Mouse (Mus musculus) liver, embryonic 16.5 days (tissue): Measurements from ENCODE around the gene Rflnb. TPM values are rescaled to one million over a fixed set of nuclear protein-coding genes. Genes with fewer than 3 reads are reported as not detected.
A peak's percentile ranks its signal among the peaks of the same experiment; 100 is the strongest.

Experiments used
- ATAC-seq: fragments of 200-750 bp; cut with Nextera tagmentation; 2 replicates; pipeline ENCODE4 v1.8.0; 2017; ENCODE audit warnings: low read depth, mild to moderate bottlenecking, moderate number of reproducible peaks, moderate library complexity
- H3K27ac ChIP-seq: fragments of 300-500 bp; sonication (generic); 2 replicates; pipeline ENCODE4 v1.5.1; 2014; ENCODE audit warnings: mild to moderate bottlenecking, low read length
- H3K27me3 ChIP-seq: fragments of 300-500 bp; sonication (generic); 2 replicates; pipeline ENCODE4 v1.6.1; 2014; ENCODE audit warnings: low read depth, low read length, mixed read lengths; ENCODE audit not compliant: control insufficient read depth, insufficient read depth
- H3K36me3 ChIP-seq: fragments of 300-500 bp; sonication (generic); 2 replicates; pipeline ENCODE4 v1.6.1; 2014; ENCODE audit warnings: mild to moderate bottlenecking; ENCODE audit not compliant: control insufficient read depth, insufficient read depth
- H3K4me1 ChIP-seq: fragments of 300-500 bp; sonication (generic); 2 replicates; pipeline ENCODE4 v1.6.1; 2014; ENCODE audit warnings: low read depth, low read length, mixed read lengths; ENCODE audit not compliant: control insufficient read depth
- H3K4me2 ChIP-seq: fragments of 300-500 bp; sonication (generic); 2 replicates; pipeline ENCODE4 v1.6.1; 2014; ENCODE audit warnings: low read depth, low read length, mixed read lengths
- H3K4me3 ChIP-seq: fragments of 300-500 bp; sonication (generic); 2 replicates; pipeline ENCODE4 v1.5.1; 2014; ENCODE audit warnings: low read depth, mild to moderate bottlenecking, low read length
- H3K9ac ChIP-seq: fragments of 300-500 bp; sonication (generic); 2 replicates; pipeline ENCODE4 v1.6.1; 2014; ENCODE audit warnings: low read depth, low read length
- H3K9me3 ChIP-seq: fragments of 300-500 bp; sonication (generic); replicated peaks from 2 replicates; pipeline ENCODE4 v1.6.1; 2016; ENCODE audit warnings: low read length; ENCODE audit not compliant: control insufficient read depth
- WGBS: fragments of 180-500 bp; shearing (Covaris S2); extraction: QIAGEN DNeasy Blood & Tissue Kit; methylation state at CpG from one replicate; pipeline ENCODE4 v1.1.7; 2014; ENCODE audit not compliant: insufficient replicate concordance; 5-methylcytosine and 5-hydroxymethylcytosine counted together
- polyA plus RNA-seq: library from polyadenylated mRNA; unstranded; fragments of >200 nt; fragmentation: Nextera tagmentation; extraction: Ambion mirVana; gene quantifications from 2 replicates; pipeline ENCODE4 v1.2.1, GENCODE M21; 2015

Rflnb gene
- polyA plus RNA-seq, 1 experiment from 2014 or later = 5.7 TPM

DNA sequence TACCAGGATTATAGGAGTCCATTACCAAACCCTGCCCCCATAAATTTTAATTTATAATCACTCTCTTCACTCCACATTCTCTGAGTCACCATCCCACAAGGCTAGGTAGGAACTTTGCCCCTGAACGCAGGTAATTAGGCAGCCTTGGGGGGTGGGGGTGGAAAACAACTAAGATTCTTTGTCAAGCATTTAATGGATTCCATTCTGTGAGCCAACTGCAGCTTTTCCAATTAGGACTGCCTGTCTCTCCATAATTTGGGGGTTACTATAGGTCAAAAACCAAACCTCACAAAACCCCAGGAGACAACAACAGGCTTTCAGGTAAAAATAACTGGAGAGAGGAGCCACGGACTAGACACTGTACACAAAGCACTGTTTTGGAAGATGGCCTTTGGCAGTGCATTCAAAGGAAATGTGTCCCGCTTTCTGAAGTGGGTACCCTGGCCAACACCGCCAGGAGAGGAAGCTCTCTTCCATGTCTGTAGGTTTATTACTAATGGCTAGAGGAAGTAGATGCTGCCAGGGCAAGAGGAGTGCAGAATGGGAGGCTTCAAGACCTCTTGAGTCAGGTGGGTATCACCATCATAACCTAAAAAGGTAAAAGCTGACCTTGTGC, 13.3 kb upstream of the Rflnb start:
- no peak overlapping the region for H3K4me2 ChIP-seq
- H3K36me3 ChIP-seq = no peaks in the 10 kb centered on the region
- H3K9me3 ChIP-seq = no peaks in the 10 kb centered on the region
- no peak overlapping the region for H3K4me3 ChIP-seq
- WGBS = 68% methylated on average over 4 of the region's 4 CpGs
- ATAC-seq = no peak
- H3K27ac ChIP-seq = no peak overlapping the region
- no peaks in the 10 kb centered on the region for H3K27me3 ChIP-seq
- no peaks in the 10 kb centered on the region for H3K4me1 ChIP-seq
- H3K9ac ChIP-seq = no peak overlapping the region

DNA sequence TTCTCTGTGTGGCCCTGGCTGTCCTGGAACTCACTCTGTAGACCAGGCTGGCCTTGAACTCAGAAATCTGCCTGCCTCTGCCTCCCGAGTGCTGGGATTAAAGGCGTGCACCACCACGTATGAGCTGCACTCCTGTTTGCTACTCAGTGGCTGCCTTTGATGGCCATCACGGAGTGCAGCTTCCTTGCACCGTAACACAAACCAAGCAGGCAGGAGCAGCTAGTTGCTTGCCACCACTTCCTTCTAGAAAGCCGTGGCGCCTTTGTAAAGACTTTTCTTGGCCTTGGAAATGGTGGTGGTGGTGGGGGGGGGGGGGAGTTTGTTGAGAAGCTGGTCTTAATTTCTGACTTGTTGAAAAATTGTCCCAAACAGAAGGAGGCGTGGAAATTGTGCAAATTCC, 12.5 kb upstream of the Rflnb start:
- Histone ChIP-seq H3K4me1 (no peaks in the 10 kb centered on the region), H3K4me2 (no peak overlapping the region), H3K9ac (no peak overlapping the region), H3K4me3 (no peak overlapping the region), H3K9me3 (no peaks in the 10 kb centered on the region), H3K36me3 (no peaks in the 10 kb centered on the region), H3K27ac (no peak overlapping the region), H3K27me3 (no peaks in the 10 kb centered on the region)
- no peak for ATAC-seq
- WGBS = 41% methylated on average over 8 of the region's 8 CpGs

DNA sequence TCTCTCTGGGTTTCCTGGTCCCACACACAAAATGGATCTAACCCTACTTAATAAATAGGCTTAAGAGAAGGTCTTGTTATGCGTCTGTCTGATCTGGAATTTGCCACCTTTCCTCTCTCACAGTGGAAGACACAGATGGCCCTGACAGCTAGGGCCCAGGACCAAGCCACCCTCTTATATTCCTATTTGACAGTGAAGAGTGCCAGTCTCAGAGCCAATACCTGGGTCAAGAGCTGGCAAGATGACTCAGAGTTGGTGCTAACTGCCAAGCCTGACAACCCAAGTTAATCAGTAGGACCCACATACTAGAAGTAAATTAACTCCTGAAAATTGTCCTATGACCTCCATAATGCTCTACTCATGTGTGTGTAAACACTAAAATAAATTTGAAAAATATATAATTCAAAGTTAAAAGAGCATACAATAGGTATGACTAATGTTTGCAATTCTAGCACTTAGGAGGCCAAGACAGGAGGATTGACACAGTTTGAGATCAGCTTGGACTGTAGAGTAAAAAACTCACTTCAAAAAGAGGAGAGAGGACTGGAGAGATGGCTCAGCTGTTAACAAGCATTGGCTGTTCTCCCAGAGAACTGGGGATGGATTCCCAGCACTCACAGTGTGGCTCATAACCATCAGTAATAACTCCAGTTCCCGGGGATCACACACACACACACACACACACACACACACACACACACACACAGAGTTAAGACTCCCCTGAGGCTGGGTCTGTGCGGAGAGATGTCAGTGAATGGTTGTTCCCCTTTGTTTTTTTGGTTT, 11.9 kb upstream of the Rflnb start:
- Histone ChIP-seq H3K36me3 (no peaks in the 10 kb centered on the region), H3K4me3 (no peak overlapping the region), H3K27me3 (no peaks in the 10 kb centered on the region), H3K9ac (no peak overlapping the region), H3K27ac (no peak overlapping the region), H3K4me1 (no peaks in the 10 kb centered on the region), H3K9me3 (no peaks in the 10 kb centered on the region), H3K4me2 (no peak overlapping the region)
- ATAC-seq = no peak
- 64% methylated on average over 3 of the region's 3 CpGs for whole genome bisulfite sequencing

DNA sequence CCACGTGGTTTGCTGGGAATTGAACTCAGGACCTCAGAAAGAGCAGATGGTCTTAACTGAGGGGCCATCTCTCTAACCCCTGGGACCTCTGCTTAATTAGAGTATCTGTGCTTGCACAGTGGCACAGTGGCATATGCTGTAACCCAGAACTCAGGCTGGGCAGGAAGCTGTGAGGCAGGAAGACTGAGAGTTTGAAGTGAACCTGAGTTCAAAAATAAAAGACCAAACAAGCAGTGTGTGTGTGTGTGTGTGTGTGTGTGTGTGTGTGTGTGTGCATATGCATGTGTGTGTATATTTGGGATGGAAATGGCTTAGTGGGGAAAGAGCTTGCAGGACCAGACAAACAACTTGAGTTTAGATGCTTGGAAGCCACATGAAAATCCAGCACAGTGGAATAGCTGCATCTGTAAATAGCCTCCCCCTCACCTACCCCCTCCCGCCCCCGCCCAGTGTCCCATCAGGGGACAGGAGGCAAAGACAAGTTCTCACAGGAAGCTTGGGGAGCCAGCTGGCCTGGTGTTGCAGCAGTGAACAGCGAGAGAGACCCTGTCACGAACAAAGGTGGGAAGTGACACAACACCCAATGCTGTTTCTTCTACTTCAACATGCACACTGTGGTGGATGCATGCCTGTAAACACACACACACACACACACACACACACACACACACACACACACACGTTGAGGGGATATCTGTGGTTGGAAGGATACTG, 10.2 kb upstream of the Rflnb start:
- H3K27me3 ChIP-seq = no peaks in the 10 kb centered on the region
- WGBS = 32% methylated on average over 6 of the region's 6 CpGs
- H3K27ac ChIP-seq = no peak overlapping the region
- ATAC-seq = no peak
- H3K36me3 ChIP-seq = no peaks in the 10 kb centered on the region
- H3K4me3 ChIP-seq = no peak overlapping the region
- no peaks in the 10 kb centered on the region for H3K4me1 ChIP-seq
- no peak overlapping the region for H3K4me2 ChIP-seq
- H3K9me3 ChIP-seq = no peaks in the 10 kb centered on the region
- H3K9ac ChIP-seq = no peak overlapping the region

GRCm38 (mm10) chr11:76035182-76035581, 7.6 kb upstream of the Rflnb start:
- Histone ChIP-seq H3K9me3 (no peaks in the 10 kb centered on the region), H3K4me3 (no peak overlapping the region), H3K4me2 (no peak overlapping the region), H3K36me3 (no peaks in the 10 kb centered on the region), H3K27ac (no peak overlapping the region), H3K4me1 (no peaks in the 10 kb centered on the region), H3K27me3 (no peaks in the 10 kb centered on the region), H3K9ac (no peak overlapping the region)
- no peak for ATAC-seq
- 68% methylated on average over 8 of the region's 8 CpGs for WGBS

- no peaks in the 10 kb centered on the region for H3K4me1 ChIP-seq
- H3K9ac ChIP-seq = no peak overlapping the region
- H3K4me3 ChIP-seq = no peak overlapping the region
- WGBS = 52% methylated on average over 4 of the region's 4 CpGs
- H3K9me3 ChIP-seq = no peaks in the 10 kb centered on the region
- ATAC-seq = no peak
- peak overlapping the region; percentile 54; the same call in 1 of the 2 replicates for H3K27ac ChIP-seq
- no peak overlapping the region for H3K4me2 ChIP-seq
- H3K27me3 ChIP-seq = peaks cover 5% of the 10 kb centered on the region
- no peaks in the 10 kb centered on the region for H3K36me3 ChIP-seq
These were observed 6.3 kb upstream of the Rflnb start for GRCm38 (mm10) chr11:76033836-76034235.

DNA sequence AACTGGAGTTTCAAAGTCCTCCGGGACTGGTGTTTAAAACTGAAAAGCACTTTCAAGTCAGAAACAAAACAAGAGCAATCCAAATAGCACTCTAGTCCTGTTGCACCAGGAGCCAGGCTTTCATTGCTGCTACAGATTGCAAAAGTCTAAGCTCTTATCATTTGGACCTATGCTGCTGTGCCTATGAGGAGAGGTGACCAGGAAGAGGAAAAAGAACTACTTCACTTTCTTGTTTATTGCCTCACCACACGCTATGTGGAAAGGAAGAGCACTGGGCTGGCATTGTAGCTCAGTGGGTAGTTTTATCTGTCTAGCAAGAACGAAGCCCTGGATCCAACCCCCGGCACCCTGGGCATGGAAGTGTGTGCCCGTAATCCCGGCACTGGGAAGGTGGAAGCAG, 5.8 kb upstream of the Rflnb start:
- no peaks in the 10 kb centered on the region; the same call in 1 of the 2 replicates for H3K4me1 ChIP-seq
- H3K4me3 ChIP-seq = no peak overlapping the region
- 54% methylated on average over 6 of the region's 6 CpGs for WGBS
- no peaks in the 10 kb centered on the region for H3K9me3 ChIP-seq
- no peak overlapping the region for H3K4me2 ChIP-seq
- peak overlapping the region; percentile 54; the same call in 1 of the 2 replicates for H3K27ac ChIP-seq
- ATAC-seq = no peak
- no peak overlapping the region for H3K9ac ChIP-seq
- H3K36me3 ChIP-seq = no peaks in the 10 kb centered on the region
- H3K27me3 ChIP-seq = peaks cover 6% of the 10 kb centered on the region

DNA sequence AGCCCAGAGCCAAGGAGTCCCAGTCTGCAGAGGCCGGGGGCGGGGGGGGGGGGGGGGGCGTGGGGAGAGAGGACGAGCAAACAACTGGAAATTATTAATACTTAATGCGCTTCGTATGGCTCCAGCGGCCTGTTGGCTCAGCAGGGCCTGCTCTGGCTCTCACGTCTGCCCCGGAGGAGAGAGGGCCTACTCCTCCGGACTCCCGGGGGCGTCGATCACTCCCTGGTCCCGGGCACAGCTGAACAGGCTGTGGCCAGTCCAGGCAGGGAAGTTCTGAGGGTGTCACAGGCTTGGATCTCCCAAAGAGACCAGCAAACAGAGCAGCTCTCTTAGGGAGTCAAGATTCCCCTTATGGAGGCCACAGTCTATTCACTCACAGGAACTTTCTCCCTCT, 487 bp upstream of the Rflnb start:
- Histone ChIP-seq H3K36me3 (no peaks in the 10 kb centered on the region), H3K27me3 (peaks cover 34% of the 10 kb centered on the region), H3K4me3 (peak overlapping the region; percentile 69), H3K27ac (no peak overlapping the region), H3K9ac (peak overlapping the region; percentile 41; the same call in 1 of the 2 replicates), H3K4me1 (peaks cover 10% of the 10 kb centered on the region), H3K4me2 (peak overlapping the region; percentile 87), H3K9me3 (no peaks in the 10 kb centered on the region)
- 11% methylated on average over 11 of the region's 14 CpGs for WGBS
- ATAC-seq = no peak
